Mouse (Mus musculus) left cerebral cortex, adult 18-20 months (tissue): Measurements from ENCODE around the gene Mgat4c. TPM values are rescaled to one million over a fixed set of nuclear protein-coding genes. Genes with fewer than 3 reads are reported as not detected.

Experiments used
- microRNA-seq, 2 experiments: library from miRNA; unstranded; fragments of <30 nt; microRNA quantifications; one replicate each; pipeline ENCODE4 v1.2.0; 2021
- total RNA-seq, 2 experiments: library from RNA; stranded (reverse); gene quantifications; 2 replicates each; pipeline ENCODE4 v1.2.3; 2021

The Mgat4c gene
- total RNA-seq, 2 experiments from 2014 or later: 11.7 to 14.6 TPM

Small RNAs within 50 kb of the gene (microRNA-seq; reads per million reads assigned to microRNA genes)
- 93.4 to 98.9 reads per million in 2 experiments for gene Mir3059
